Mouse (Mus musculus) myocyte (in vitro differentiated cells): ENCODE measurements around the gene Knstrn. TPM values are rescaled to one million over a fixed set of nuclear protein-coding genes. Genes with fewer than 3 reads are reported as not detected.

Source experiments
- H3K27me3 ChIP-seq: one replicate; pipeline ENCODE4 v1.6.1; 2011; ENCODE audit not compliant: control insufficient read depth, insufficient read depth, insufficient read length
- H3K36me3 ChIP-seq: one replicate; pipeline ENCODE4 v1.6.1; 2011; ENCODE audit not compliant: control insufficient read depth, insufficient read depth
- H3K4me2 ChIP-seq: one replicate; pipeline ENCODE4 v1.6.1; 2011; ENCODE audit warnings: low read depth, control low read depth
- H3K4me3 ChIP-seq: one replicate; pipeline ENCODE4 v1.5.1; 2011; ENCODE audit warnings: mild to moderate bottlenecking, control low read depth, moderate library complexity
- H3K79me2 ChIP-seq: one replicate; pipeline ENCODE4 v1.6.1; 2011; ENCODE audit not compliant: control insufficient read depth, insufficient read depth
- H3ac ChIP-seq: one replicate; pipeline ENCODE4 v1.6.1; 2011; ENCODE audit not compliant: control insufficient read depth, insufficient read length
- CEBPB ChIP-seq: IDR thresholded peaks from 2 replicates; pipeline ENCODE4 v1.6.1; 2011; ENCODE audit warnings: mild to moderate bottlenecking, moderate library complexity; ENCODE audit not compliant: poor library complexity, insufficient read depth, severe bottlenecking
- E2F4 ChIP-seq: IDR thresholded peaks from one replicate; pipeline ENCODE4 v1.6.1; 2011; ENCODE audit warnings: mild to moderate bottlenecking, control low read depth, moderate library complexity; ENCODE audit not compliant: insufficient read depth
- MAX ChIP-seq: IDR thresholded peaks from one replicate; pipeline ENCODE4 v1.6.1; 2011; ENCODE audit warnings: low read depth, mild to moderate bottlenecking, control low read depth
- MYOD1 ChIP-seq, 3 experiments: IDR thresholded peaks; one replicate each; pipeline ENCODE4 v1.6.1; 2011; ENCODE audit warnings: control low read depth in 2 of 3, low read depth in 2 of 3, mild to moderate bottlenecking in 2 of 3, moderate library complexity in 1 of 3; ENCODE audit not compliant: insufficient read length in 2 of 3, control insufficient read depth in 1 of 3
- MYOG ChIP-seq, 3 experiments: IDR thresholded peaks; one replicate each; pipeline ENCODE4 v1.6.1; 2011; ENCODE audit warnings: control low read depth in 2 of 3, low read depth in 2 of 3, mild to moderate bottlenecking in 2 of 3; ENCODE audit not compliant: insufficient read length in 2 of 3, control insufficient read depth in 1 of 3, insufficient read depth in 1 of 3
- POLR2A ChIP-seq: IDR thresholded peaks from one replicate; pipeline ENCODE4 v1.6.1; 2011; ENCODE audit warnings: low read depth, mild to moderate bottlenecking, control low read depth, moderate library complexity; ENCODE audit not compliant: insufficient read length
- POLR2AphosphoS2 ChIP-seq: IDR thresholded peaks from one replicate; pipeline ENCODE4 v1.6.1; 2011; ENCODE audit warnings: low read depth, control low read depth; ENCODE audit not compliant: insufficient read length
- REST ChIP-seq: IDR thresholded peaks from one replicate; pipeline ENCODE4 v1.6.1; 2011; ENCODE audit warnings: mild to moderate bottlenecking, control low read depth, moderate library complexity; ENCODE audit not compliant: insufficient read depth, insufficient read length
- SRF ChIP-seq: IDR thresholded peaks from one replicate; pipeline ENCODE4 v1.6.1; 2011; ENCODE audit warnings: low read depth; ENCODE audit not compliant: control insufficient read depth, insufficient read length
- TCF12 ChIP-seq: IDR thresholded peaks from one replicate; pipeline ENCODE4 v1.6.1; 2011; ENCODE audit warnings: mild to moderate bottlenecking, control low read depth; ENCODE audit not compliant: poor library complexity, insufficient read depth, severe bottlenecking
- TCF3 ChIP-seq: IDR thresholded peaks from one replicate; pipeline ENCODE4 v1.6.1; 2011; ENCODE audit warnings: low read depth, control low read depth; ENCODE audit not compliant: insufficient read length
- USF1 ChIP-seq: IDR thresholded peaks from one replicate; pipeline ENCODE4 v1.6.1; 2011; ENCODE audit warnings: low read depth, mild to moderate bottlenecking, control low read depth, moderate library complexity
- polyA plus RNA-seq: library from polyadenylated mRNA; unstranded; fragments of >200 nt; fragmentation: generic; extraction: Trizol; gene quantifications from one replicate; pipeline ENCODE4 v1.2.1, GENCODE M21; 2012; ENCODE audit warnings: missing spikeins

The Knstrn gene
- polyA plus RNA-seq, 1 experiment, result 42.2 TPM

- Histone ChIP-seq H3K79me2 (peaks cover 26% of the 10 kb centered on the region), H3ac (peak overlapping the region; percentile 96), H3K27me3 (peaks cover 21% of the 10 kb centered on the region), H3K4me3 (peak overlapping the region; percentile 31), H3K36me3 (no peaks in the 10 kb centered on the region), H3K4me2 (peak overlapping the region; percentile 99)
- TF ChIP-seq CEBPB (no peak), USF1 (no peak), TCF12 (no peak), REST (no peak), MYOG (IDR thresholded peaks at IDR 0.05; ENCODE audit: control insufficient read depth in 1 of 3, insufficient read depth in 1 of 3, insufficient read length in 2 of 3, low read depth in 2 of 3) (peak in 2 of 3 experiments; percentile 28 to 33), E2F4 (no peak), POLR2A (no peak), MYOD1 (IDR thresholded peaks at IDR 0.05; ENCODE audit: control insufficient read depth in 1 of 3, insufficient read length in 2 of 3, low read depth in 2 of 3) (peak in 2 of 3 experiments; percentile 48 to 84), MAX (no peak), TCF3 (no peak), SRF (no peak), POLR2AphosphoS2 (peak; percentile 30)
Observed at GRCm38 (mm10) chr2:118901175-118902031, 87.6 kb downstream of the Knstrn start.

- Histone ChIP-seq H3K27me3 (peaks cover 11% of the 10 kb centered on the region), H3K36me3 (no peaks in the 10 kb centered on the region), H3K4me3 (peak overlapping the region; percentile 31), H3ac (peak overlapping the region; percentile 96), H3K4me2 (peak overlapping the region; percentile 70), H3K79me2 (peaks cover 33% of the 10 kb centered on the region)
- TF ChIP-seq USF1 (no peak), MAX (no peak), SRF (no peak), MYOD1 (IDR thresholded peaks at IDR 0.05; ENCODE audit: control insufficient read depth in 1 of 3, insufficient read length in 2 of 3, low read depth in 2 of 3) (no peak), MYOG (IDR thresholded peaks at IDR 0.05; ENCODE audit: control insufficient read depth in 1 of 3, insufficient read depth in 1 of 3, insufficient read length in 2 of 3, low read depth in 2 of 3) (no peak), E2F4 (no peak), TCF12 (no peak), POLR2A (no peak), REST (no peak), CEBPB (no peak), TCF3 (no peak), POLR2AphosphoS2 (no peak)
Observed at GRCm38 (mm10) chr2:118902051-118903025, 88.5 kb downstream of the Knstrn start.

GRCm38 (mm10) chr2:118903333-118903741, 89.5 kb downstream of the Knstrn start:
- Histone ChIP-seq H3K27me3 (peaks cover 4% of the 10 kb centered on the region), H3K36me3 (no peaks in the 10 kb centered on the region), H3ac (no peak overlapping the region), H3K4me2 (peak overlapping the region; percentile 70), H3K79me2 (peaks cover 34% of the 10 kb centered on the region), H3K4me3 (peak overlapping the region; percentile 31)
- TF ChIP-seq MYOG (IDR thresholded peaks at IDR 0.05; ENCODE audit: control insufficient read depth in 1 of 3, insufficient read depth in 1 of 3, insufficient read length in 2 of 3, low read depth in 2 of 3) (no peak), TCF3 (no peak), USF1 (no peak), E2F4 (no peak), MYOD1 (IDR thresholded peaks at IDR 0.05; ENCODE audit: control insufficient read depth in 1 of 3, insufficient read length in 2 of 3, low read depth in 2 of 3) (no peak), MAX (no peak), POLR2AphosphoS2 (no peak)

Other genes with a start within 250 kb of the Knstrn start
- gene Bub1b, start 215.8 kb upstream of the Knstrn start, polyA plus RNA-seq, result 25.6 TPM
- 0.06 TPM for gene Pak6, start 150.7 kb upstream of the Knstrn start, polyA plus RNA-seq
- gene Ankrd63, start 110.0 kb upstream of the Knstrn start, polyA plus RNA-seq, result 0.01 TPM
- gene Plcb2, start 85.6 kb upstream of the Knstrn start, polyA plus RNA-seq, result not detected
- gene Inafm2, start 68.2 kb upstream of the Knstrn start, polyA plus RNA-seq, result 10.5 TPM
- 9.0 TPM for gene Ccdc9b, start 51.3 kb upstream of the Knstrn start, polyA plus RNA-seq
- gene Phgr1, start 41.2 kb upstream of the Knstrn start, polyA plus RNA-seq, result not detected
- 0.06 TPM for gene Disp2, start 34.3 kb upstream of the Knstrn start, polyA plus RNA-seq
- gene Ivd, start 48.0 kb downstream of the Knstrn start, polyA plus RNA-seq, result 35.3 TPM
- gene Bahd1, start 86.4 kb downstream of the Knstrn start, polyA plus RNA-seq, result 12.0 TPM
- gene Chst14, start 112.5 kb downstream of the Knstrn start, polyA plus RNA-seq, result 25.4 TPM
- gene Ccdc32, start 215.4 kb downstream of the Knstrn start, polyA plus RNA-seq, result 10.3 TPM
- 3.8 TPM for gene Rpusd2, start 220.8 kb downstream of the Knstrn start, polyA plus RNA-seq
- gene Knl1, start 233.1 kb downstream of the Knstrn start, polyA plus RNA-seq, result 1.4 TPM